Mouse (Mus musculus) heart, adult 2 months (tissue): Measurements from ENCODE around the gene Mov10.

Experiments used
- CTCF ChIP-seq: fragments of 200-600 bp; IDR thresholded peaks from 2 replicates; pipeline ENCODE4 v1.8.1; 2022; ENCODE audit warnings: antibody characterized with exemption, mild to moderate bottlenecking, moderate library complexity
- POLR2A ChIP-seq: fragments of 200-500 bp; IDR thresholded peaks from 2 replicates; pipeline ENCODE4 v1.6.1; 2011; ENCODE audit warnings: mild to moderate bottlenecking, low read depth, low read length, control low read depth; ENCODE audit not compliant: insufficient read depth

DNA sequence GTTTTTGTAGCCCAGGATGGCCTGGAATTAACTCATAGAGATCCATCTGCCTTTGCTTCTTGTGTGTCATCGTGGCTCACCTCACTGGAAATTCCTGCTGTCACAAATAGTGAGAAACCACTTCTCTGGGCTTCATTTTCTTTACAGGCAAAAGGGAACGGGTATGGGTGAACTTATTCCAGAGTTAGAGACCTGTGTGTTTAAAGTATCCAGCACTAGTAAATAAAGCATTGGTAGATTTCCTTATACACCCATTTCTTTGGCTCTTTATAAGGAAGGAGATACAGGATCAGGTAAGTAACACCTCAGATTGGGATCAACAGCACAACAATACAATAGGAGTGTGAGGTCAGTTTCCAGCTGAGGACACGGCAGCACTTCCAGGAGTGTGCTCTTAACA, 30.3 kb downstream of the Mov10 start, which contains the start of gene Rhoc:
- TF ChIP-seq CTCF (no peak), POLR2A (no peak)
